Mouse (Mus musculus) intestine, embryonic 15.5 days (tissue): ENCODE measurements around the gene Hist1h2ae. TPM values are rescaled to one million over a fixed set of nuclear protein-coding genes. Genes with fewer than 3 reads are reported as not detected.
A peak's percentile ranks its signal among the peaks of the same experiment; 100 is the strongest.
"Not testable (repeated sequence)": the region's sequence is repeated elsewhere in the genome, so short reads cannot be mapped to it uniquely, and the experiment has no call there.

Experiments used
- ATAC-seq: fragments of 200-750 bp; cut with Nextera tagmentation; 2 replicates; pipeline ENCODE4 v1.8.0; 2017; ENCODE audit warnings: moderate TSS enrichment, moderate library complexity
- H3K27ac ChIP-seq: fragments of 300-500 bp; sonication (generic); 2 replicates; pipeline ENCODE4 v1.5.1; 2015; ENCODE audit warnings: mild to moderate bottlenecking, inconsistent platforms
- H3K27me3 ChIP-seq: fragments of 300-500 bp; sonication (generic); replicated peaks from 2 replicates; pipeline ENCODE4 v1.6.1; 2015; ENCODE audit warnings: inconsistent platforms
- H3K36me3 ChIP-seq: fragments of 300-500 bp; sonication (generic); 2 replicates; pipeline ENCODE4 v1.6.1; 2015; ENCODE audit warnings: inconsistent platforms
- H3K4me1 ChIP-seq: fragments of 300-500 bp; sonication (generic); replicated peaks from 2 replicates; pipeline ENCODE4 v1.6.1; 2015; ENCODE audit warnings: inconsistent platforms
- H3K4me2 ChIP-seq: fragments of 300-500 bp; sonication (generic); replicated peaks from 2 replicates; pipeline ENCODE4 v1.6.1; 2015; ENCODE audit warnings: mild to moderate bottlenecking, inconsistent platforms
- H3K4me3 ChIP-seq: fragments of 300-500 bp; sonication (generic); replicated peaks from 2 replicates; pipeline ENCODE4 v1.5.1; 2015; ENCODE audit warnings: inconsistent platforms
- H3K9ac ChIP-seq: fragments of 300-500 bp; sonication (generic); 2 replicates; pipeline ENCODE4 v1.6.1; 2015; ENCODE audit warnings: inconsistent platforms
- H3K9me3 ChIP-seq: fragments of 300-500 bp; sonication (generic); 2 replicates; pipeline ENCODE4 v1.6.1; 2016; ENCODE audit warnings: inconsistent platforms
- WGBS: fragments of 180-500 bp; shearing (Covaris S2); methylation state at CpG from one replicate; pipeline ENCODE4 v1.1.7; 2015; 5-methylcytosine and 5-hydroxymethylcytosine counted together
- polyA plus RNA-seq: library from polyadenylated mRNA; unstranded; fragments of >200 nt; fragmentation: Nextera tagmentation; extraction: Ambion mirVana; gene quantifications from 2 replicates; pipeline ENCODE4 v1.2.1, GENCODE M21; 2015

The Hist1h2ae gene
- polyA plus RNA-seq, 1 experiment from 2014 or later: 89.5 TPM

DNA sequence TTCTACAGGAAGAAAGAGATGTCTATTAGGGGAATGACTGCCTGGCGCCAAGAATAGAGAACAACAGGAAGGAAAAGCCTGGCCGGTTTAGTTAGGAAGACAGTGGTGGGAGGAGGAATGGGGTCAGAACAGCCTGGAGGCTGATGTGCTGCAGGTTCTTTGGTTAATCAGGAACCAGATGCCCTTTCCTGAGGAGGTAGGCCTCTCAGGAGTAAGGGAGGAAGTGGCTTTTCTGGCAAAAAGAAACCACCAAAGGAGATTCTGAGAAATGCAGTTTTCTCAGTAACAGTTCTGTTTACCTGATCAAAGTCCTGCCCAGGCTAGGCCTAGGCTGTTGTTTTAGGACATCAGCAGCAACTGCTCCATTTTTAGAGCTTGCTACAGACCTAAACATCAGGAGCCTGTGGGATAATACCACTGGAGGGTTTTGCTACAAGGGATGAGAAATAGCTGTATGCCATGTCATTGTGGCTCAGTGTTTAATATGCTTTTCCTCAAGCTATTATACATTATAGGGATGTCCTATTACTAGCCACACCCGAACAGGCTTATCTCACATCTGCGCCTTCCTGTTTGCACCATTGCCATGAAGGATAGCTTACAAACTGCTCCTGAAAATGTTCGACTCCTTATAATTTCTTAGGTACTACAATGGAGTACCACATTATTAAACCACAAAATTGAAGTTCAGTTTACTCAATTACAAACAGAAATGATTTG is 22.2 kb upstream of the Hist1h2ae start:
- ATAC-seq: peak; percentile 43
- Histone ChIP-seq H3K4me1 (0 out of 2 replicates have a peak, but pooled peaks cover 4% of the 10 kb centered on the region), H3K27me3 (no peaks in the 10 kb centered on the region), H3K4me3 (no peak overlapping the region), H3K36me3 (no peaks in the 10 kb centered on the region), H3K9me3 (no peaks in the 10 kb centered on the region), H3K4me2 (no peak overlapping the region), H3K27ac (peak overlapping the region; percentile 68), H3K9ac (no peak overlapping the region)
- 55% methylated on average over 5 of the region's 5 CpGs for WGBS

DNA sequence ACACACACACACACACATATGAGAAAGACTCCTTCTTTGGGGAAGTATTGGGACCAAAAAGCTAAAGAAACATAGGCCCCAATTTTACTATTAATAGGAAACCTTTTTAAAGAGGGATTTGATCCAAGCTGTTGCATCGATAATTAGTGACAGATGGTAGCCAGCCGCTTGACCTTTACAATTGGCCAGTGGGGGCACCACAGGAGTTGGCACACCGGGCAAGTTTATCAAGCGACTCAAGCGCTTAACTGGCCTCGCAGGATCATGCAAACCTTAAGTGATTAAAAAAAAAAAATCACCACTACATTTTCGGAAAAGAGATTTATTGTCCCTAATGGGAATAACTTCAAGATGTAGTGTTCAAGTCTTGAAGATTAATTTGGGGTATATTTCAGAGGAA is 21.6 kb upstream of the Hist1h2ae start:
- 84% methylated on average over 7 of the region's 7 CpGs for WGBS

DNA sequence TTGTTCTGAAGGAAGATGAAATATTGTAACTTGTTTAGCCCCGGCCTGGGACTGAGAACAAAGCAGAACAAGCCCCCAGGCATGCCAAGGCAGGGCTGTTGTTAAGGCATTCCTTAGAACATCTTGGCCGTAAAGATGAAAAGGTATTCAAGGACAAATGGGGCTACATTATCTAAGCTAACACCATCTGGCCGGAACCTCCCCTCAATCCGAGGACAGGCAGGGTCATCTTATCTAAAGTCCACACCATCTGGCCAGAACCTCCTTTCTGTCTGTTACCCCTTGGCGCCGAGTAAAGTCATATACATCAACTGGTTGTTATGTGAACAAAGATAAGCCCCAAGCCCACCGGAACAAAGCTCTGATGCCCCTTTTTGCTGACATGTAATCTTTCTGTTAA is 20.9 kb upstream of the Hist1h2ae start:
- H3K4me2 ChIP-seq, H3K9ac ChIP-seq, H3K27me3 ChIP-seq, H3K9me3 ChIP-seq, ATAC-seq, H3K36me3 ChIP-seq, H3K4me1 ChIP-seq, H3K4me3 ChIP-seq, H3K27ac ChIP-seq: not testable (repeated sequence)
- 86% methylated on average over 7 of the region's 7 CpGs for WGBS

More for the DNA sequence above, 21.6 kb upstream of the Hist1h2ae start:
- no peak for ATAC-seq
- H3K4me1 ChIP-seq: 0 out of 2 replicates have a peak, but pooled peaks cover 4% of the 10 kb centered on the region
- no peaks in the 10 kb centered on the region for H3K36me3 ChIP-seq
- no peaks in the 10 kb centered on the region for H3K9me3 ChIP-seq
- no peak overlapping the region for H3K4me3 ChIP-seq
- no peak overlapping the region for H3K4me2 ChIP-seq
- no peak overlapping the region for H3K9ac ChIP-seq
- peak overlapping the region; percentile 68 for H3K27ac ChIP-seq
- no peaks in the 10 kb centered on the region for H3K27me3 ChIP-seq

DNA sequence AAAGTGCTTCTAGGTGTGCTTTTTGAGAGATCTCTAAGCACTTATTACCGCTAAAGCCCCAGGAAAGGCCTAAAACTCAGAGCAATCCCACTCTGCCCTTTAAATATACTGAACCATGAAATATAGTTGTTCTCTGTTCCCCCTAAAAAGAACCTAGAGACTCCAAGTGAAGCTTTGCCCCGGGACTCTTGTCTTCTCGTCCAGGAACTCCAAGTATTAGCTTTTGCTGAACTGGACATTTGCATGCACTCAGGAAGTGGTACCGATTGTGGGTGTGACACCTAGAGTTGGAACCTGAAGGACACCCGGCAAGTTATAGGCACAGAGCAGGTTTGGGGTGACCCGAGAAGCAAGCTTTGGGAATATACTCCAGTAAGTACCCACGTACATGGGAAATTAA is 20.2 kb upstream of the Hist1h2ae start:
- WGBS: 93% methylated on average over 7 of the region's 7 CpGs
- no peak overlapping the region for H3K4me3 ChIP-seq

GRCm38 (mm10) chr13:23586940-23587225 is 15.9 kb upstream of the Hist1h2ae start:
- no peaks in the 10 kb centered on the region for H3K9me3 ChIP-seq
- no peak for ATAC-seq
- H3K4me3 ChIP-seq: peak overlapping the region; percentile 23
- peak overlapping the region; percentile 44 for H3K9ac ChIP-seq
- no peaks in the 10 kb centered on the region for H3K36me3 ChIP-seq
- H3K27me3 ChIP-seq: no peaks in the 10 kb centered on the region
- peak overlapping the region; percentile 87 for H3K27ac ChIP-seq
- H3K4me2 ChIP-seq: peak overlapping the region; percentile 63
- peaks cover 15% of the 10 kb centered on the region; the same call in 1 of the 2 replicates for H3K4me1 ChIP-seq
- WGBS: 0% methylated on average over 1 of the region's 1 CpGs

More for the DNA sequence above, 20.2 kb upstream of the Hist1h2ae start:
- no peak for ATAC-seq
- Histone ChIP-seq H3K36me3 (no peaks in the 10 kb centered on the region), H3K4me1 (0 out of 2 replicates have a peak, but pooled peaks cover 8% of the 10 kb centered on the region), H3K4me2 (no peak overlapping the region), H3K9ac (no peak overlapping the region), H3K27ac (no peak overlapping the region), H3K27me3 (no peaks in the 10 kb centered on the region), H3K9me3 (no peaks in the 10 kb centered on the region)

DNA sequence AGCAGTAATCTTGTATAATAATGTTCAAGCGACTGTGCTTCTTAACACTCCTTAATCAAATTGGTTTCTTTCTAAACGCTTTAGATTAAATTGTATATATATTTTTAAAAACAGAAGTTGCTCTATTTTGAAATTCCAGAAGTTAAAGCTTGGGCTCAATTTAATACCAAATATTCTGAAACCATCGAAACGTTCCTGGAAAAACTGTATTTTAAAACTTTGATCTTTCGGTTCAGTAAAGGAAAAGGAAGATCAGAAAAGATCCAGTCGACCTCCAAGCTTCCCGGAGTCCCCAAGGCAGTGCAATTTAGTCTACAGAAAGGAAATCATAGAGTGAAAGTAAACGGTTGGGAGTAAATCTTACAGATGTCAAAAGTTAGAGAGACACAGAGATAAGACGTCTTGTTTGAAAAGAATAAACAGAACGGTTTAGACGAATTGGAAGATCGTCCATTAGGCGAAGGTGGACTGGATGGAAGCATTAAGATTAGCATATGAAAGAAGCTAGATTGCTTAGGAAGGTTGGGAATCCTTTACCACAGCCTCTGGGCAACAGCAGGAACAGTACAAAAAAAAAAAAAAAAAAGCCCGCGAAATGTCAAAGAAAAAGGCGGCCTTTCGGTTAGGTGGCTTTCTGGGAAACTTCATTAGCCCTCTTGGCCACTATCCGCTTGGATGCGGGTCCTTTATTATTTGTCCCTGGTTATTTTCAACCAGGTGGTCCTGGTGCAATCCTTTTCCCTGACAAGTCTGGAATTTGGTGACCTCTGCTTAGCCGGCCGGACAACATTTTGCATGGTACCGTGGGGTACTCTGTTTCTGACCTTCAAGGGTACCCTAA is 15.3 kb upstream of the Hist1h2ae start:
- H3K27me3 ChIP-seq: no peaks in the 10 kb centered on the region
- peak overlapping the region; percentile 63 for H3K4me2 ChIP-seq
- H3K36me3 ChIP-seq: no peaks in the 10 kb centered on the region
- H3K4me1 ChIP-seq: peaks cover 16% of the 10 kb centered on the region; the same call in 1 of the 2 replicates
- H3K9me3 ChIP-seq: no peaks in the 10 kb centered on the region
- H3K4me3 ChIP-seq: peak overlapping the region; percentile 23
- peak overlapping the region; percentile 87 for H3K27ac ChIP-seq
- 2% methylated on average over 22 of the region's 22 CpGs for WGBS
- peak overlapping the region; percentile 44 for H3K9ac ChIP-seq
- 0 out of 2 replicates have a peak, but pooled peaks have one; percentile 11 for ATAC-seq

GRCm38 (mm10) chr13:23585442-23586098 is 14.6 kb upstream of the Hist1h2ae start:
- peak; percentile 89 for ATAC-seq
- Histone ChIP-seq H3K4me3 (peak overlapping the region; percentile 45), H3K4me2 (peak overlapping the region; percentile 68), H3K4me1 (peaks cover 16% of the 10 kb centered on the region; the same call in 1 of the 2 replicates), H3K27ac (peak overlapping the region; percentile 96), H3K9ac (peak overlapping the region; percentile 51)
- not testable (repeated sequence) for H3K9me3 ChIP-seq, H3K27me3 ChIP-seq, H3K36me3 ChIP-seq
- under 1% methylated on average over 30 of the region's 36 CpGs for WGBS

DNA sequence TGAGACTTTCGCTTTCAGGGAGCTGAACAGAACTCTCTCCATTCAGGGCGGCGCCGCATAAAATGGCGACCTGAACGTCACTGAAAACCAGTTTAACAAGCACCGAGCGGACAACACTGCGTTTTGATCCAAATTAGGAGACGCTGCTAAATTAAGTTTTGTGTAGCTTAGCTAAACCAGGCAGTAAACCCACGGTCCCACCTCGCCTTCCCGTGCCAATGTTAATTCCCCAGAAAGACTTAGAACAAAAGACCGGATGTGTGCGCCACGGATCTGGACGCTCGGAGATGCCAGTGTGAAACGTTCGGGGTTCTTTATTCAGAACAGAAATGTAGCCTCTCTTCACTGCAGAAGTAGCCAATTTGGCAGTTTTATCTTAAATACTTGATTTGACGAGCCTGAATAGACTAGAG is 14.0 kb upstream of the Hist1h2ae start:
- WGBS: under 1% methylated on average over 21 of the region's 21 CpGs
- peak; percentile 18; the same call in 1 of the 2 replicates for ATAC-seq

GRCm38 (mm10) chr13:23584331-23584730 is 13.3 kb upstream of the Hist1h2ae start:
- Histone ChIP-seq H3K27me3 (no peaks in the 10 kb centered on the region), H3K4me3 (0 out of 2 replicates have a peak overlapping the region, but pooled peaks have one; percentile 45), H3K4me1 (peaks cover 16% of the 10 kb centered on the region; the same call in 1 of the 2 replicates), H3K9me3 (no peaks in the 10 kb centered on the region), H3K36me3 (no peaks in the 10 kb centered on the region), H3K4me2 (peak overlapping the region; percentile 68), H3K27ac (peak overlapping the region; percentile 96), H3K9ac (peak overlapping the region; percentile 31; the same call in 1 of the 2 replicates)
- no peak for ATAC-seq

More for the DNA sequence above, 14.0 kb upstream of the Hist1h2ae start:
- no peaks in the 10 kb centered on the region for H3K27me3 ChIP-seq
- H3K36me3 ChIP-seq: no peaks in the 10 kb centered on the region
- no peaks in the 10 kb centered on the region for H3K9me3 ChIP-seq
- H3K27ac ChIP-seq: peak overlapping the region; percentile 96
- H3K4me1 ChIP-seq: peaks cover 16% of the 10 kb centered on the region; the same call in 1 of the 2 replicates
- H3K9ac ChIP-seq: peak overlapping the region; percentile 51
- peak overlapping the region; percentile 45 for H3K4me3 ChIP-seq
- H3K4me2 ChIP-seq: peak overlapping the region; percentile 68

- peaks cover 16% of the 10 kb centered on the region; the same call in 1 of the 2 replicates for H3K4me1 ChIP-seq
These were observed 12.5 kb upstream of the Hist1h2ae start for GRCm38 (mm10) chr13:23583387-23584068.

GRCm38 (mm10) chr13:23582219-23583056 is 11.4 kb upstream of the Hist1h2ae start:
- no peaks in the 10 kb centered on the region for H3K36me3 ChIP-seq
- no peak for ATAC-seq
- peak overlapping the region; percentile 51 for H3K4me3 ChIP-seq
- WGBS: 11% methylated on average over 6 of the region's 6 CpGs
- H3K4me2 ChIP-seq: peak overlapping the region; percentile 75
- peak overlapping the region; percentile 86 for H3K27ac ChIP-seq
- no peaks in the 10 kb centered on the region for H3K27me3 ChIP-seq
- peaks cover 16% of the 10 kb centered on the region; the same call in 1 of the 2 replicates for H3K4me1 ChIP-seq
- H3K9ac ChIP-seq: peak overlapping the region; percentile 62
- H3K9me3 ChIP-seq: no peaks in the 10 kb centered on the region

More at GRCm38 (mm10) chr13:23583387-23584068, 12.5 kb upstream of the Hist1h2ae start:
- ATAC-seq: no peak
- Histone ChIP-seq H3K36me3 (no peaks in the 10 kb centered on the region), H3K27me3 (no peaks in the 10 kb centered on the region), H3K9ac (no peak overlapping the region), H3K27ac (peak overlapping the region; percentile 65), H3K4me3 (no peak overlapping the region), H3K4me2 (peak overlapping the region; percentile 6; the same call in 1 of the 2 replicates), H3K9me3 (no peaks in the 10 kb centered on the region)
